Mouse (Mus musculus) C2C12 (cell line): ENCODE results near the gene Atg13.

ENCODE experiments used
- CTCF ChIP-seq: IDR thresholded peaks from one replicate; pipeline ENCODE4 v1.5.1; 2011; ENCODE audit not compliant: control insufficient read depth, insufficient read depth, insufficient read length
- MAX ChIP-seq: IDR thresholded peaks from one replicate; pipeline ENCODE4 v1.6.1; 2011; ENCODE audit warnings: mild to moderate bottlenecking, control low read depth
- MYOD1 ChIP-seq: IDR thresholded peaks from one replicate; pipeline ENCODE4 v1.6.1; 2011; ENCODE audit warnings: low read depth; ENCODE audit not compliant: control insufficient read depth, insufficient read length
- MYOG ChIP-seq: IDR thresholded peaks from one replicate; pipeline ENCODE4 v1.6.1; 2011; ENCODE audit not compliant: control insufficient read depth, insufficient read length; ENCODE audit errors: extremely low read depth
- USF1 ChIP-seq: IDR thresholded peaks from one replicate; pipeline ENCODE4 v1.6.1; 2011; ENCODE audit warnings: low read depth, mild to moderate bottlenecking, control low read depth, moderate library complexity

DNA sequence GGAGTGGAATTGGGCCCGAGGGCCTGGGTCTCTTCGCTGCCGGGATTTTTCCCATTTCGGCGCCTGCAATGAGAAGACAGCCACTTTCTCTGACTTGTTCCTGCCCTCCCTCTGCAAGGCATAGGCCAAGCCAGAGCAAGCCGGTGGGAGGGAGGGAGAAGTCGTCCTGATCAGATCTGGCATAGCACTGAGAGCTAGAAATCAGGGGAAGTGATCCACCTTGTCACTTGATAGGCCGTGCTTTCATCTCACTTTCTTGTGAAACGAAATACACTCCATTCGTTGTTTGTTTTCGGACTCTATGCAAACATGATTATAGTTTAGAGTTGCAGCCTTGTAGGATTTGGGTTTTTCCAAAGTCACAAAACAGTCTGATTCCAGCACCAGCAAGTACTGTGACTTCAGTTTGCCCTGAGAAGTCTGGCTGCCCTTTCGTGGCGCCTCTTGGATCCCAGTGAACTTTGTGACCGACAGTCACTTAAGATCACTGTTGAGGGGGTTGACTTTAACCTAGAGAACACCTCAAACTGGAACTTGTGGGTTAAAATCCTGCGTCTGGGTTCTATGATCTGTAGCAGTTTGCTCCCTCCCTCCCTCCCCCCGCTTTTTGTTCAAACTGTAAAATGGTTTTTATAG is 59.9 kb downstream of the Atg13 start:
- TF ChIP-seq CTCF (no peak), MYOD1 (no peak), MYOG (no peak), MAX (no peak), USF1 (no peak)
